Mouse (Mus musculus): ENCODE measurements around the gene Slc6a2.

Gene Slc6a2

GRCm38 (mm10) chr8:92959779-92960178 lies at the start of gene Slc6a2:
Gene Slc6a2, plus strand, starts transcription at chr8:92960079.
- in situ Hi-C loops (cut with MboI): no loop called here

- in situ Hi-C loops (cut with MboI): no loop called here
Observed at GRCm38 (mm10) chr8:92911477-92911876, 48.4 kb upstream of the Slc6a2 start.

DNA sequence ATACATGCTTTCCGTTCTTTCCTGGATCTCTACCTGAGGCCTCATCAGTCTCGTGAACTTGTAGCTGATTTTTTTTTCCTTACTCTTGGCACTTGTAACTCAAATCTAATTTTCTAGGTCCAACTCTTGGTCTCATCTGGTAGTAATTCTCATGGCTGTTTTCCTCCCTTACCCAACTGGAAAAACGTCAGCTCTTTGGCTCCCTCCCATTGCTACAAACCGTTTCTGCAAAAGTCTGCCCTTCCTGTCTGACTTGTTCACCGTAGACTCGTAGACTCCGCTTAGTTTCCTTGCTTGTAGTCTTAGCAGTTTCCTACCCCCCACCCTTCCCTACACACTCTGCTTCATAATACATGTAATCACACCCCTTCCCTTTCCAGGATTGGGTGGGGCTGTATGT lies 46.5 kb upstream of the Slc6a2 start:
- in situ Hi-C loops (cut with MboI): no loop called here

DNA sequence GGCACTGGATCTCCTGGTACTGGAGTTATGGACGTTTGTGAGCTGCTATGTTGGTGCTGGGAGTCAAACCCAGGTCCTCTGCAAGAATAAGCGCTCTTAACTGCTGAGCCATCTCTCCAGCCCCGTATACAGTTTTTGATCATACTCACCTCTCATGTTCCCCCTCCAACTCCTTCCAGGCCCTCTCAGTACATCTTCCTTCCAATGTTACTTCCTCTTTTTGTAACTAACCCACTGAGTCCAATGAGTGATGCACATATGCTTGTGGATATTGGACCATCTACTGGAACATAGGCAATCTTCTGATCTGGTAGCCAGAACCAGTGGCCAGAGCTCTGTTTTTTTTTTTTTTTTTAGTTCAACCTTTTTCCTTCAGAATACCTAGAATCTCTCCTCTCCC lies 43.8 kb upstream of the Slc6a2 start:
- in situ Hi-C loops (cut with MboI): no loop called here

DNA sequence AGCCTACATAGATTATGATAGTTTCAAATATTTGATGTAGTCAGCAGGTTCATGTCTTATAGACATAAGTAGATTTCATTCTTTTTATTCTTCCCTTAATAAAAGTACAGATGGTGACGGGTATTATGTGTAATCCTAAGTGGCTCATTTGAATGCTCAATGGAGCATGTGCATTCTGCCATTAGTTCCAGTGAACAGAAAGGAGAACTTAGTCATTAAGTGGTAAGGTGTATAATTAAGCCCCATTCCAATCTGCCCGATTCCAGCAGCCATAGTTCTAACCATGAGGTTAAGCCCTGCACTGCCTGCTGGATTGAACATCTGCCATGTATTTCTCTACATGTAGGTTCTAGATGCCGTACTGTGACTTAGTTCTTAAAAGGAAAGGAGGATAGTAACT lies 38.1 kb upstream of the Slc6a2 start:
- in situ Hi-C loops (cut with MboI): no loop called here

GRCm38 (mm10) chr8:92928986-92929385 lies 30.9 kb upstream of the Slc6a2 start:
- in situ Hi-C loops (cut with MboI): no loop called here

- in situ Hi-C loops (cut with MboI): no loop called here
Observed at GRCm38 (mm10) chr8:92938056-92938455, 21.8 kb upstream of the Slc6a2 start.

DNA sequence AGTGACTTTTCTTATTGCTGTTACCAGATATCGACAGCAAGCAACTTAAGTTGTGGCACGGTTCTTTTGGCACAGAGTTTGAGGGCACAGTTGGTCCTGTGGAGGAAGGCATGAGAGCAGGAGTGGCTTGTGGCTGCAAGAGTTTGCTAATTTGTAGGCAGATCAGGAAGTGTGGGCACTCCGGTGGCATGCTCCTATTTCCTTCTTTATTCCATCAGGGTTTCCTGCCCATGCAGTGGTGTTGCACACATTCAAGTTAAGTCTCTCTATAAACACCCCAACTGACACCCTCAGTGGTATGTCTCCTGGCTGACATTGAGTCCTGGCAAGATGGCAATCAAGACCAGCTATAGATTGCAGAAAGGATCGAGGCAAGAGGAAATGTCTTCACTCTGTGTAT lies 10.8 kb upstream of the Slc6a2 start:
- in situ Hi-C loops (cut with MboI): no loop called here

- in situ Hi-C loops (cut with MboI): no loop called here
Observed at GRCm38 (mm10) chr8:92950639-92951371, 9.1 kb upstream of the Slc6a2 start.

- in situ Hi-C loops (cut with MboI): no loop called here
Observed at GRCm38 (mm10) chr8:92954044-92954443, 5.8 kb upstream of the Slc6a2 start.

DNA sequence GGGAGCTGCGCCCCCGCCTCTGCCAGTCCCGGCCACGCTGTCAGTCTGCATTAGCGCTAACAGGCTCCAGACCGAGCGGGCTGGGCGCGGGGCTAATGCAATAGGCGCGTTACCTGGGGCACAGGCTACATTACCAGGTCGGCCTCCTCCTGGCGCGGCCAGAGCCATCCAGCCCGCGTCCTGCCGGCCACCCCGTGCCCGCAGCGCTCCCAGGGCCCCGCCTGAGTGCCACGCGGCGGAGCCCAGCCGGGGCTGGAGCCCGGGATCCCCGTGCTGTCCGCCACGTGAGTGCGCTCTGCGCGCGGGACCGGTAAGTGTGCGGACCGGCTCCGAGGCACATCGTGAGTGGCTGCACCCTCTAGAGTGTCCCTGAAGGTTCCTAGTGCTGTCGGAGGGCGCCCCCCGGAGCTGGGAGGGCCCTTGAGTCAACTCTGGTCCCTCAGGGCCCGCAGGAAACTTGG lies 602 bp downstream of the Slc6a2 start:
- in situ Hi-C loops (cut with MboI): no loop called here

DNA sequence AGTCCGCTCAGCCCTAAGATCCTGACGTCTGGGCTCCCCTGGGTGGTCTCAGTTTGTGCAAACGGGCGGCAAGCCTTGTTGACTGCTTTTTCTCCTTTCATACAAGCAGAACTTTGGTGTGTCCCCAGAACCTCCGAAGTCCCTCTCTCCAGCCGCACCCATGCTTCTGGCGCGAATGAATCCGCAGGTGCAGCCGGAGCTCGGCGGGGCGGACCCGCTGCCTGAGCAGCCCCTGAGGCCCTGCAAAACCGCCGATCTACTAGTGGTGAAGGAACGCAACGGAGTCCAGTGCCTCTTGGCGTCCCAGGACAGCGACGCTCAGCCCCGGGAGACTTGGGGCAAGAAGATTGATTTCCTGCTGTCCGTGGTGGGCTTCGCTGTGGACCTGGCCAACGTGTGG lies 1.2 kb downstream of the Slc6a2 start:
- in situ Hi-C loops (cut with MboI): no loop called here

DNA sequence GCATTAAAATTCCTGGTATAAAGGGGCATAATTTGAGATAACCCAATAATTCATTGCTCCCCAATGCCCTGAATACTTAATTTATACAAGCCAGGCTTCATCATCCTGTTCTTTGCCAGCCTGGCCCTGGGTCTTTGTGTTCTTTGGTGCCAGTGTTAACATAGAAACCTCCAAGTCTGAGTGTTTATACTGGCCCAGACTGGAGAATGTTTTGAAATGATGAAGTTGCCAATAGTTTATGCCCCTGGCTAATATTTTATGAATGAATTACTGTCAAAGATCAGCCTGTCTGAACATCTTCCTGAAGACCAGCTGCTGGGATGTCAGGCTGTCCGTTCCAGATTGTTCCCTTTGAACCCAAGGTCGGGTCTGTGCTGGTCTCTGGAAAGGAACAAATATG lies 4.7 kb downstream of the Slc6a2 start:
- in situ Hi-C loops (cut with MboI): no loop called here

DNA sequence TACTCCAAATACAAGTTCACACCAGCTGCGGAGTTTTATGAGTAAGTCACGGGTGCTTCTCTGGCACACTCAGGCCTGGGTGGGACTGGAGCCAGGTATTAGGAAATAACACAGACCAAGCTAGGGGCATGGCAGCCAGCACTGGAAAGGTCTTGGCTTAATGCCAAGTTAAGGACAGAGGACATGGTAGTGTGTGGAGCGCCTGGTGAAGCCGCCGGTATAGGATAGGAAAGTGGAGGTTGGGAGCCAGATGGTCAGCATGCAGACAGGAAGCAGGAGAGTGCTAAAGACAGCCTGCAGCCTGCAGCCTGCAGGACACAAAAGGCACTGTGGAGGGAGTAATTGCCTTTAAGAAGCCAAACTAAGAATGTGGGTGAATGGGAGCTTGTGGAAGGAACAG lies 13.1 kb downstream of the Slc6a2 start:
- in situ Hi-C loops (cut with MboI): no loop called here

DNA sequence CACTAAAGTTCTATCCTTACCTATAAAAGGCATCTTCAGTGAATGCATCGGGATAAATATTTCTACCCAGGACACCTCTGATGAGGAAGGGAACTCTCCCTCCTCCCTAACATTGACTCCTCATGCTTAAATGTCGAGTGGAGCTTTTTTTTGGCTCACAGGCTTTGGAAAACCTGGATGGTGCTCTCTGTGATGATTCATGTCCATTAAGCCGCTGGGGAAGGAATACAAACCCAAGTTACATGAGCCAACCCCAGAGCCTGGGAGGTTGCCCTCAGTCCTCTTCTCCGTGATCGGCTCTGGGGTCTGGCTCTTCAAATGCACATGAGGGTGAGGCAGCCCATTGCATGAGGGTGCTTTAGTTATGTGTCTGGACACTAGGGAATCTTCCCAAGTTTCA lies 16.8 kb downstream of the Slc6a2 start:
- in situ Hi-C loops (cut with MboI): no loop called here

DNA sequence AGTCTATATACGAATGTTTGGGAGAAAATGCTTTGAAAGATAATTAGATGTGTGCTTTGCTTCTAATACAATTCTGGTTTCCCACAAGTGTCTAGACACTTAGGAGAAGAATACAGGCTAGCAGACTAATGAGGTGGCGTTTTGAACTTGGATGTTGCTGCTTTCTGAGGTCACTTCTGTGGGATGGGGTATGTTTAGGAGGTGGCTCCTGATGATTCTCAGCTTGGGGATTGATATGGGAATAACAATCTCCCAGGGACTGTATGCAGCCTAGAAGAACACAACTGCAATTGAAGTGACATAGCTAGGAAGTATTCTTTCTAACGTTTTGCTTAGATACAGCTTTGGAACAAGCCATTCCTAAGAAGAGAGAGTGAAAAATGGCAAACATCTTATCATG lies 22.6 kb downstream of the Slc6a2 start:
- in situ Hi-C loops (cut with MboI): no loop called here

DNA sequence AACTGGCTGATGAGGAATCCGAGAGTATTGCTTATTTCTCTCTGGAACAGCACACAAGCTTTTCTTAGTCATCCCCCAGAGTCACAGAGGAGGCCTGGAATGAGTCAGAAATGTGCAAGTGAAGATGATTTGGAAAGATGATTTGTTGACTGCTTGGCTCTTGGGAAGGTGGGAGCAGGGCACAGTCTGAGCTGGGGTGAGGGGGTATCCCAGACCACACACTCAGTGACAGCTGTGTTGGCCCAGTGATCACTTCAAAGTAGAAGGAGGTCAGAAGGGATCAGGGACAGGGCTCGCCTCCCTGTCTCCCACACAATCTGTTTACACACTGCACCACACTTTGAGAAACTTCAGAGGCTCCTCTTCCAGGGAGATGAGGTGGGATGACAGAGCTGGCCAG lies 24.5 kb downstream of the Slc6a2 start:
- in situ Hi-C loops (cut with MboI): no loop called here

- in situ Hi-C loops (cut with MboI): no loop called here
Observed at GRCm38 (mm10) chr8:92996840-92997239, 37.0 kb downstream of the Slc6a2 start.

DNA sequence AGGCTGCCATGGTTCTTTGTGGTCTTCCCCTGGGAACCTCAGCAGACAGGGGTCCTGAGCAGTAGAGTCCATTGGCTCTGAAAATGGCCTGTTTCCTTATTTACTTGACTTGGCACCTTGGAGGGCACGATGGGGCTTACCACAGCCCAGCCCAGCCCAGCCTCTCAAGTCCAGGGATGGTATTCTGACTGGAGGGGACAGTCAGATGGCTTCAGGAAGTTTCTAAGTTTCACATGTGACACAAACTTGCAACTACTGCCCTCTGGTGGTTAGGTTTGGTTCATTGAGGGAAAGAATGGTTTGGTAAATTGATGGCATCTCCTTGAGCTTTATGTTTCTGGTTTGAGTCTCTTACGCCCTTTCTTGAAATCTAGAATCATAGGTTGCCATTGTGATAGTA lies 38.7 kb downstream of the Slc6a2 start:
- in situ Hi-C loops (cut with MboI): no loop called here

GRCm38 (mm10) chr8:93010286-93010685 lies 50.4 kb downstream of the Slc6a2 start:
- in situ Hi-C loops (cut with MboI): no loop called here

- in situ Hi-C loops (cut with MboI): no loop called here
Observed at GRCm38 (mm10) chr8:93011439-93011838, 51.6 kb downstream of the Slc6a2 start.

DNA sequence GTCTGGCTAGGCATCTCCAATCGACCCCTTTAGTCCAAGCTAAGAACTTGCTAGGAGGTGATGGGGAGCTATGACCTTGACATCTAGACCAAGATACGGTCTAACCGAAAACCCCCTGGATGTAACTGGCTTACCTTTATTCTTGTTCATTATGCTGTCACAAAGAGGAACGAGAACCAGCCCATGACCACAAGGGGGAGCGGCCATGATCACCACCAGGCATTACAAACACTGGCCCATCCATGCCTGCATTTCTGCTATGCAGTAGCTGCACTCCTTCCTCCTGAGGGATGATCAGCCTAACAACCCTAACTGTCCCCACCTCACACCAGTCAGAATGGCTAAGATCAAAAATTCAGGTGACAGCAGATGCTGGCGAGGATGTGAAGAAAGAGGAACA lies 52.3 kb downstream of the Slc6a2 start:
- in situ Hi-C loops (cut with MboI): no loop called here

GRCm38 (mm10) chr8:93014300-93014699 lies 54.4 kb downstream of the Slc6a2 start:
- in situ Hi-C loops (cut with MboI): no loop called here

DNA sequence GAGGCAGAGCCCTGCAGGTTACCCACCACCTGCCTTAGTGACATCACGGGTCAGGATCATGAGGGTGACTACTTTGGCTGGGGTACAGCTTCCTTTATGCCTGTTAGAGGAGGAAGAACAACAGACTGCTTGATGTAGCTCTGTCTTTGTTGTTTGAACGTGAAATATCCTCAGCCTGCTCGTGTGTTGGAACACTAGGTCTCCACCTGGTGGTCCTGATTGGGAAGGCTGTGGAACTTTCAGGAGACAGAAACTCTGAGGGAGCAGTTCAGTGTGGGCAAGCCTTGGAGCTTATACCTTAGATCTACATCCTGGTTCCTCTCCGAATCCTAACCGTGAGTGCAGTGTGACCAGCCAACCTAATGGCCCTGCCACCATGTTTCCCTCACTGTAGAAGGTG lies 61.9 kb downstream of the Slc6a2 start:
- in situ Hi-C loops (cut with MboI): no loop called here
